Mouse (Mus musculus) neural tube, embryonic 13.5 days (tissue): ENCODE measurements at regions not wholly inside any gene's neighbourhood (a gene's known extent, or its start where the extent isn't known, plus 50 kb on each side); places are given as distances from the start of the nearest gene placed in this dataset.

Experiments used
- ATAC-seq: fragments of 200-750 bp; cut with Nextera tagmentation; 2 replicates; pipeline ENCODE4 v1.8.0; 2017; ENCODE audit warnings: low read depth, mild to moderate bottlenecking, moderate TSS enrichment, moderate library complexity
- H3K27ac ChIP-seq: fragments of 300-500 bp; sonication (generic); replicated peaks from 2 replicates; pipeline ENCODE4 v1.5.1; 2015; ENCODE audit warnings: moderate library complexity, mild to moderate bottlenecking, inconsistent platforms
- H3K27me3 ChIP-seq: fragments of 300-500 bp; sonication (generic); 2 replicates; pipeline ENCODE4 v1.6.1; 2015; ENCODE audit warnings: mild to moderate bottlenecking, inconsistent platforms
- H3K36me3 ChIP-seq: fragments of 300-500 bp; sonication (generic); 2 replicates; pipeline ENCODE4 v1.6.1; 2015; ENCODE audit warnings: mild to moderate bottlenecking, inconsistent platforms
- H3K4me1 ChIP-seq: fragments of 300-500 bp; sonication (generic); replicated peaks from 2 replicates; pipeline ENCODE4 v1.6.1; 2015; ENCODE audit warnings: inconsistent platforms
- H3K4me2 ChIP-seq: fragments of 300-500 bp; sonication (generic); 2 replicates; pipeline ENCODE4 v1.6.1; 2015; ENCODE audit warnings: inconsistent platforms, mild to moderate bottlenecking, moderate library complexity
- H3K4me3 ChIP-seq: fragments of 300-500 bp; sonication (generic); 2 replicates; pipeline ENCODE4 v1.5.1; 2015; ENCODE audit warnings: mild to moderate bottlenecking, inconsistent platforms
- H3K9ac ChIP-seq: fragments of 300-500 bp; sonication (generic); 2 replicates; pipeline ENCODE4 v1.6.1; 2015; ENCODE audit warnings: moderate library complexity, mild to moderate bottlenecking, inconsistent platforms
- H3K9me3 ChIP-seq: fragments of 300-500 bp; sonication (generic); 2 replicates; pipeline ENCODE4 v1.6.1; 2016; ENCODE audit warnings: inconsistent platforms
- WGBS: fragments of 180-500 bp; shearing (Covaris S2); methylation state at CpG from one replicate; pipeline ENCODE4 v1.1.7; 2015; 5-methylcytosine and 5-hydroxymethylcytosine counted together

DNA sequence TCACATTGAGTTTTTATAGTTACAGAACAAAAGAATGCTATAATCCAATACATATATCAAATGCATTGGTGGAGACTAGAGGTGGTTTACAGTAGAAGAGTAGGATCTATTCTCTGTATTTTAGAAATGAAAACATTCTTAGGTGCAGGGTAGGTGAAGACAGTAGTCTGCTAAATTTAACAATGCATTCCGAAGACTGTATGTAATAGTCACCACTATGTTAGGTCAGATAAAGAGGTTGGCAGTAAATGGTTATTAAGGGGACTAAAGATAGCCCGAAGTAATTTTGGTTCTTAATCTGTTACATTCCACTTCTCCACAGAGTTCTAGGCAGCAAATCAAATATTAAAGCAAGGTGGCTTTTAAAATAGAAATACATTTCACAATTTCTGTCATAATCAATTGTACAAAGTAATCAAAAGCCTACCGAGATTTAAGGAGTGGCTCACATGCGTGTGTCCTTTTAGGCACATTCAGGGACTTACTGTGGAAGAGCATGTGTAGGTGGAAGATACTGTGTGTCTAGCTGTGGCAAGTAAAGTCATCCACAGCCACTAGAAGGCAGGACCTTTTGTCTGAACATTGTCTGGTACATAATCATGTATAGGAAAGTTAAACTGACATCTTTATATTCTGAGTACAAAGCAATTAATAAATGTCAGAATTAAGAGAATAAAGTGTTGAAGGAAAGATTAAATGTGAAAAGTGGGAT is 288.4 kb downstream of the Btg1 start:
- no peak overlapping the region for H3K4me3 ChIP-seq
- no peak overlapping the region for H3K27ac ChIP-seq
- H3K36me3 ChIP-seq, result no peaks in the 10 kb centered on the region
- H3K4me2 ChIP-seq, result no peak overlapping the region
- ATAC-seq, result no peak
- no peaks in the 10 kb centered on the region for H3K4me1 ChIP-seq
- H3K9me3 ChIP-seq, result no peaks in the 10 kb centered on the region
- WGBS, result 93% methylated on average over 4 of the region's 4 CpGs
- H3K27me3 ChIP-seq, result no peaks in the 10 kb centered on the region
- no peak overlapping the region for H3K9ac ChIP-seq

DNA sequence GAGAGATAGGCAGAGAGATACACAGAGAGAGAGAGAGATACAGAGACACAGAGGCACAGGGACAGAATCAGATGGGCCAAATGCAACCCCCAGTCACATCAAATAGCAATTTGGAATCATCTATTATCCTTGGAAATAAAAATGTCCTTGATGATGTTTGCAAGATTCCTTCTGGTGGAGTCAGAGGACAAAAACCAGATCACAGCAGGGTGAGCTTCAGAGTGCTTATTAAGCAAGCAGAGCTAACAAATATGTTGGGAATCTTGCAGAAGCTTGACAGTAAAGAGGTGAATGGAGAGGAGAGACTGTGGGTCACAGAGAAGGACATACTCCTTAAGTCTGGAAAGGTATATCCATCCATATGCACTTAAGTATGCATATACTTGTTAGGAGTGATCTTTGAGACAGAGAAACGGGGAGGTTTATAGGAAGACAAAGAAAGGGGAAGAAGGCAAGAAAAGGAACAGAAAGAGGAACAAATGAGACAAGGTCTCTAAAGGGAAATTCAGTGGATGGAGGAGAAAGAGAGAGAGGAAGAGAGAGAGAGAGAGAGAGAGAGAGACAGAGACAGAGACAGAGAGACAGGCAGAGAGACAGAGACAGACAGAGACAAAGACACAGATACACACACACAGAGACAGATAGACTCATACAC is 293.0 kb downstream of the Btg1 start:
- 77% methylated on average over 1 of the region's 1 CpGs for WGBS
- H3K9me3 ChIP-seq, result peaks cover 13% of the 10 kb centered on the region
- H3K27ac ChIP-seq, result no peak overlapping the region
- no peak overlapping the region for H3K9ac ChIP-seq
- no peak for ATAC-seq
- no peak overlapping the region for H3K4me3 ChIP-seq
- no peaks in the 10 kb centered on the region for H3K4me1 ChIP-seq
- H3K36me3 ChIP-seq, result no peaks in the 10 kb centered on the region
- no peaks in the 10 kb centered on the region for H3K27me3 ChIP-seq
- no peak overlapping the region for H3K4me2 ChIP-seq

DNA sequence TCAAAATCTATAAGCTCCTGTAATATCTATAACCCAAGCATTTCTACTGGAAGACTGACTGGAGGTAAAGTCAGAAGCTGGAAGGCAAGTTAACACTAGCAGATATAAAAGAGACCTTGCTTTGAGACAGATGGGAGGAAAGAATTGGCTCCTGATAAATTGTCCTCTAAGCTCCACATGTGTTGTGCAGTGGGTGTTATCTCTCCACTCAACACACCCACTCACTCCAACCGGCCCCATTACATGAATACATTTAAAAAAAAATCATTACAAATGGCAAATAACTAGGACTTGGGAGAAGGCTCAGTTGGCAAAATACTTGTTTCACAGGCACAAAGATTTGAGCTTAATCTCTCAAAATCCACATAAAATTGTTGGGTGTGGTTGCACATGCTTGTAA is 304.4 kb downstream of the Btg1 start:
- peaks cover 22% of the 10 kb centered on the region for H3K9me3 ChIP-seq
- H3K4me1 ChIP-seq, result no peaks in the 10 kb centered on the region
- no peak overlapping the region for H3K4me2 ChIP-seq
- ATAC-seq, result no peak
- H3K27ac ChIP-seq, result no peak overlapping the region
- no peak overlapping the region for H3K9ac ChIP-seq
- H3K27me3 ChIP-seq, result no peaks in the 10 kb centered on the region
- H3K4me3 ChIP-seq, result no peak overlapping the region
- WGBS, result 89% methylated on average over 1 of the region's 1 CpGs
- H3K36me3 ChIP-seq, result no peaks in the 10 kb centered on the region

- Histone ChIP-seq H3K36me3 (no peaks in the 10 kb centered on the region), H3K27ac (no peak overlapping the region), H3K9ac (no peak overlapping the region), H3K4me3 (no peak overlapping the region), H3K9me3 (peaks cover 7% of the 10 kb centered on the region; the same call in 1 of the 2 replicates), H3K27me3 (no peaks in the 10 kb centered on the region), H3K4me1 (no peaks in the 10 kb centered on the region), H3K4me2 (no peak overlapping the region)
- 78% methylated on average over 2 of the region's 2 CpGs for WGBS
- ATAC-seq, result no peak
These were observed 307.5 kb downstream of the Btg1 start for GRCm38 (mm10) chr10:96924266-96924672.

DNA sequence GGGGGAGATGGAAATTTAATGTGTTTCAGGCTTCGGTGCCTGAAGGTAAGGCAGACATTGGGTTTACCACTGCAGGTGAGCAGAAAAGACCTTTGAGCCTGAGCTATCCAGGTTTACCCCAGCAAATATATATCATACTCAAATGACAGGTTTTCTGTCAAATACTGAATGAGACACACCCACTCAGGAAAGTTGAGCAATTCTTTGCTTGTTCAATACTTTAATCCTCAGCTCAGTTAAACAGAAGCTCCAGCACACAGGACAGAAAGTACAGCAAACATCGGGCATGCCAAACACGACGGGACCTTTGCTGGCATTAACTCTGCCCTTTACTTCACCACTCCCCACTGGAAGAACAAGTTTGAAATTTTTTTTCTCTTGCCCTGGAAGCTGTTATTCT is 307.9 kb downstream of the Btg1 start:
- no peaks in the 10 kb centered on the region for H3K4me1 ChIP-seq
- H3K9ac ChIP-seq, result no peak overlapping the region
- 0 out of 2 replicates have a peak, but pooled peaks cover 2% of the 10 kb centered on the region for H3K9me3 ChIP-seq
- no peak for ATAC-seq
- no peak overlapping the region for H3K4me2 ChIP-seq
- no peaks in the 10 kb centered on the region for H3K27me3 ChIP-seq
- no peaks in the 10 kb centered on the region for H3K36me3 ChIP-seq
- no peak overlapping the region for H3K4me3 ChIP-seq
- WGBS, result 96% methylated on average over 4 of the region's 4 CpGs
- no peak overlapping the region for H3K27ac ChIP-seq

DNA sequence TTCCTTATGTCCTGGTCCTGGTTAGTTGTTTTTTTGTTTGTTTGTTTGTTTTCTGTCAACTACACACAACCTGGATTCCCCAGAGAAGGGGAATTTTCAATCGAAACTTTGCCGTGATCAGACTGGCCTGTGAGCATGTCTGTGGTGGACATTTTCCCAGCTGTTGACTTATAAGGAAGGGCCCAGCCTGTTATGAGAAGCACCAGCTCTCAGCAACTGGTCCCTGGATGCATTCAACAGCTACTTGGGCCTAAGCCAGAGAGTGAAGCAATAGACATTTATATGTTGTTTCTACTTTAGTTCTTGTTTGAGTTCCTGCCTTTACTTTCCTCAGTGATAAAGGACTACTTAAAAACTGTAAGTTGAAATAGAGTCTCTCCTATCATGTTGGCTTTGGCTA is 309.0 kb downstream of the Btg1 start:
- Histone ChIP-seq H3K9ac (no peak overlapping the region), H3K27ac (no peak overlapping the region), H3K4me3 (no peak overlapping the region), H3K27me3 (no peaks in the 10 kb centered on the region), H3K36me3 (no peaks in the 10 kb centered on the region), H3K9me3 (no peaks in the 10 kb centered on the region), H3K4me2 (no peak overlapping the region), H3K4me1 (no peaks in the 10 kb centered on the region)
- ATAC-seq, result no peak
- 88% methylated on average over 2 of the region's 2 CpGs for WGBS

- H3K27me3 ChIP-seq, result no peaks in the 10 kb centered on the region
- H3K4me2 ChIP-seq, result no peak overlapping the region
- WGBS, result 79% methylated on average over 4 of the region's 4 CpGs
- no peak; the same call in 1 of the 2 replicates for ATAC-seq
- no peak overlapping the region for H3K4me3 ChIP-seq
- no peaks in the 10 kb centered on the region for H3K36me3 ChIP-seq
- no peaks in the 10 kb centered on the region for H3K9me3 ChIP-seq
- H3K4me1 ChIP-seq, result no peaks in the 10 kb centered on the region
- H3K27ac ChIP-seq, result no peak overlapping the region
- no peak overlapping the region for H3K9ac ChIP-seq
These were observed 317.9 kb downstream of the Btg1 start for GRCm38 (mm10) chr10:96934661-96935060.

- Histone ChIP-seq H3K9me3 (no peaks in the 10 kb centered on the region), H3K4me2 (no peak overlapping the region), H3K27me3 (no peaks in the 10 kb centered on the region), H3K4me3 (no peak overlapping the region), H3K36me3 (no peaks in the 10 kb centered on the region), H3K27ac (no peak overlapping the region), H3K4me1 (peaks cover 7% of the 10 kb centered on the region; the same call in 1 of the 2 replicates), H3K9ac (no peak overlapping the region)
- 79% methylated on average over 6 of the region's 6 CpGs for WGBS
- ATAC-seq, result no peak
These were observed 324.2 kb downstream of the Btg1 start for GRCm38 (mm10) chr10:96940887-96941518.

- no peaks in the 10 kb centered on the region for H3K27me3 ChIP-seq
- H3K4me2 ChIP-seq, result no peak overlapping the region
- no peaks in the 10 kb centered on the region for H3K9me3 ChIP-seq
- WGBS, result 56% methylated on average over 7 of the region's 7 CpGs
- no peaks in the 10 kb centered on the region for H3K36me3 ChIP-seq
- H3K4me3 ChIP-seq, result no peak overlapping the region
- peak; percentile 40; the same call in 1 of the 2 replicates for ATAC-seq
- H3K9ac ChIP-seq, result no peak overlapping the region
- no peak overlapping the region for H3K27ac ChIP-seq
- peaks cover 7% of the 10 kb centered on the region; the same call in 1 of the 2 replicates for H3K4me1 ChIP-seq
These were observed 327.4 kb downstream of the Btg1 start for GRCm38 (mm10) chr10:96944229-96944628.

DNA sequence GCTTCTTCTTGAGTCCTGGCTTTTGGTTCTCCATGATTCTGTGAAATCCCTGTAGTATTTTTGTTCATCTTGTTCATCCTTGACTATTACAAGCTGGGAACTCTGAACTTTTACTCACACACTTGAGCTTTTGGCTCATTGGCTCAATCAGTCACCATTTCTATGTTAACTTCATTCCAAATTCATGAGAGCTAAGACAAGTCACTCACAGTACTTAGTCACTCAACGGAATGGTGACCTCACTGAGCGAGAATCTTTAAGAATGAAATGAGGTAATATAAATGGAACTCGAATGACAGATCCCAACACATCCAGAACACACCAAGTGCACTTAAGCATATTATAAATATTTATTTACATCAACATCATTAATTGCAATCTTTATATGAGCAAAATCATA is 331.2 kb downstream of the Btg1 start:
- Histone ChIP-seq H3K4me1 (peaks cover 7% of the 10 kb centered on the region; the same call in 1 of the 2 replicates), H3K27ac (no peak overlapping the region), H3K36me3 (no peaks in the 10 kb centered on the region), H3K4me3 (no peak overlapping the region), H3K9me3 (no peaks in the 10 kb centered on the region), H3K4me2 (no peak overlapping the region), H3K27me3 (no peaks in the 10 kb centered on the region), H3K9ac (no peak overlapping the region)
- no peak for ATAC-seq
- WGBS, result 88% methylated on average over 3 of the region's 3 CpGs

- H3K4me3 ChIP-seq, result no peak overlapping the region
- no peak for ATAC-seq
- H3K27ac ChIP-seq, result no peak overlapping the region
- H3K9me3 ChIP-seq, result no peaks in the 10 kb centered on the region
- no peaks in the 10 kb centered on the region for H3K27me3 ChIP-seq
- WGBS, result 77% methylated on average over 2 of the region's 2 CpGs
- H3K4me1 ChIP-seq, result peaks cover 6% of the 10 kb centered on the region; the same call in 1 of the 2 replicates
- no peak overlapping the region for H3K9ac ChIP-seq
- no peak overlapping the region for H3K4me2 ChIP-seq
- H3K36me3 ChIP-seq, result no peaks in the 10 kb centered on the region
These were observed 332.1 kb downstream of the Btg1 start for GRCm38 (mm10) chr10:96948871-96949270.

DNA sequence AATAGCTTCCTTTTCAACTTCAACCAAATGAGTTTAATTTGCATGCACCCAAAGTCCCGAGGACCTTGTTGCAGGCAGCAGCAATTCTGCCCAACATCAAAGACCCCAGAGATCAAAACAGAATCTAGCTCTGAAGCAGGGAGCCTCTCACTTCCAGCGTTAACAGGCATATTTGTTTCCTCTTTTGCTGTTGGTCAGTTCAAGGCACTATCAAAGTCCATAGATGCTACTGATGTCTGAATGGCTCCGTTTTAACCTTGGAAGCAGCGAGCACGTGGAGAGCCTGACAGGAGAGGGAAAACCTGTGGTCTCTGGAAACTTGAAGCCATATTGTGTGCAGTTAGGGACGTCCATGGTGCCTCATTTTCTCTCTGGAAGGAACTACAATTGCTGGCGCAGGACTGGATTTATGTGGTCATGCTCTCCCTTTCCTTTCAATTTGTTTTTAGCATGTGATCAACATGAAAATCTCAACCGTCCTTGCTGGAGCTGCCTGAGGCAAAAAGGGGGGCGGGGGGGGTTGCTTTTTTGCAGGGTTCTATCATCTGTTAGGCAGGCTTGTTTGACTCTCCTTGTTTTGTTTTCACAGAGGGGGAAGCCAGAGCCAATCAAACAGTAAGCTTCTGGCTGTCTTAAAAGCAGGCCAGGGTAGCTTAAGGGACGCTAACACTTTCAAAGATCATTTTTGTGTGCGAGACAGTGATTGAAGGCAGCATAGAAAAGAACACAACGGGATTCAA is 338.4 kb downstream of the Btg1 start:
- H3K27me3 ChIP-seq, result no peaks in the 10 kb centered on the region
- no peaks in the 10 kb centered on the region for H3K9me3 ChIP-seq
- H3K9ac ChIP-seq, result peak overlapping the region; percentile 31
- H3K4me3 ChIP-seq, result peak overlapping the region; percentile 10; the same call in 1 of the 2 replicates
- H3K27ac ChIP-seq, result peak overlapping the region; percentile 82
- no peaks in the 10 kb centered on the region for H3K36me3 ChIP-seq
- peak; percentile 55 for ATAC-seq
- 10% methylated on average over 12 of the region's 12 CpGs for WGBS
- H3K4me1 ChIP-seq, result peaks cover 24% of the 10 kb centered on the region
- peak overlapping the region; percentile 44 for H3K4me2 ChIP-seq
